Mouse (Mus musculus) CH12.LX (cell line): ENCODE measurements around the gene Slc17a4. TPM values are rescaled to one million over a fixed set of nuclear protein-coding genes. Genes with fewer than 3 reads are reported as not detected.

Experiments
- DNase-seq: peaks from one replicate; pipeline ENCODE4 v3.0.0-alpha.2; 2013; ENCODE audit errors: extremely low read depth
- H3K27ac ChIP-seq: 2 replicates; pipeline ENCODE4 v1.5.1; 2012; ENCODE audit warnings: low read depth, mild to moderate bottlenecking, control low read depth, moderate library complexity; ENCODE audit not compliant: insufficient read depth
- H3K27me3 ChIP-seq: replicated peaks from 2 replicates; pipeline ENCODE3; 2012; ENCODE audit warnings: inconsistent platforms
- H3K36me3 ChIP-seq, 2 experiments: replicated peaks in 1 of 2; 2 replicates each; pipeline versions ENCODE3 to v1.6.1; 2012; ENCODE audit warnings: inconsistent platforms in 1 of 2, low read length in 1 of 2, mild to moderate bottlenecking in 1 of 2, mixed read lengths in 1 of 2, moderate library complexity in 1 of 2; ENCODE audit not compliant: control insufficient read depth in 1 of 2, insufficient read depth in 1 of 2
- H3K4me1 ChIP-seq, 2 experiments: 2 replicates each; pipeline ENCODE4 v1.6.1; 2012; ENCODE audit warnings: inconsistent platforms in 1 of 2, moderate library complexity in 1 of 2; ENCODE audit not compliant: insufficient read depth in 2 of 2, control insufficient read depth in 1 of 2
- H3K4me2 ChIP-seq: 2 replicates; pipeline ENCODE4 v1.6.1; 2012; ENCODE audit warnings: low read depth, mild to moderate bottlenecking, control low read depth; ENCODE audit not compliant: poor library complexity, insufficient read depth, severe bottlenecking
- H3K4me3 ChIP-seq, 3 experiments: fragments of 150-350 bp in 1 of 3; sonication (generic) in 1 of 3; replicated peaks in 1 of 3; 2 replicates each; pipeline versions ENCODE3 to v1.5.1; 2011 to 2012; ENCODE audit warnings: low read depth in 2 of 3, low read length in 2 of 3, mild to moderate bottlenecking in 2 of 3, moderate library complexity in 2 of 3, control low read depth in 1 of 3, improper control_type of control experiment in 1 of 3, inconsistent platforms in 1 of 3, mixed read lengths in 1 of 3; ENCODE audit not compliant: poor library complexity in 1 of 3
- H3K79me2 ChIP-seq: replicated peaks from 2 replicates; pipeline ENCODE4 v1.6.1; 2012; ENCODE audit warnings: mild to moderate bottlenecking, moderate library complexity; ENCODE audit not compliant: control insufficient read depth, poor library complexity, insufficient read depth, severe bottlenecking; ENCODE audit errors: extremely low read depth
- H3K9ac ChIP-seq: 2 replicates; pipeline ENCODE4 v1.6.1; 2012; ENCODE audit warnings: low read depth, mild to moderate bottlenecking, control low read depth, moderate library complexity; ENCODE audit not compliant: insufficient read depth
- H3K9me3 ChIP-seq: replicated peaks from 2 replicates; pipeline ENCODE3; 2012; ENCODE audit warnings: low read length, inconsistent platforms, mixed read lengths
- CHD1 ChIP-seq: IDR thresholded peaks from 2 replicates; pipeline ENCODE4 v1.6.1; 2012; ENCODE audit warnings: low read depth, low read length, improper control_type of control experiment, inconsistent platforms
- CHD2 ChIP-seq: IDR thresholded peaks from 2 replicates; pipeline ENCODE4 v1.6.1; 2011; ENCODE audit warnings: low read length, improper control_type of control experiment
- CTCF ChIP-seq, 2 experiments: IDR thresholded peaks in 1 of 2; conservative IDR thresholded peaks in 1 of 2; 2 replicates each; pipeline ENCODE4 v1.5.1; 2011 to 2012; ENCODE audit warnings: low read depth in 2 of 2, low read length in 2 of 2, improper control_type of control experiment in 1 of 2, inconsistent platforms in 1 of 2, mild to moderate bottlenecking in 1 of 2, moderate library complexity in 1 of 2
- E2F4 ChIP-seq: IDR thresholded peaks from 2 replicates; pipeline ENCODE4 v1.6.1; 2011; ENCODE audit warnings: low read depth, low read length, improper control_type of control experiment; ENCODE audit not compliant: insufficient replicate concordance
- ELF1 ChIP-seq: IDR thresholded peaks from 2 replicates; pipeline ENCODE4 v1.6.1; 2014; ENCODE audit warnings: low read depth, mild to moderate bottlenecking, inconsistent platforms, low read length, improper control_type of control experiment
- HCFC1 ChIP-seq: IDR thresholded peaks from 2 replicates; pipeline ENCODE4 v1.6.1; 2012; ENCODE audit warnings: low read depth, mild to moderate bottlenecking, inconsistent platforms, low read length, improper control_type of control experiment
- MAFK ChIP-seq: IDR thresholded peaks from 2 replicates; pipeline ENCODE4 v1.6.1; 2011; ENCODE audit warnings: low read length, improper control_type of control experiment; ENCODE audit not compliant: insufficient replicate concordance
- MAZ ChIP-seq: IDR thresholded peaks from 2 replicates; pipeline ENCODE4 v1.6.1; 2012; ENCODE audit warnings: low read depth, mild to moderate bottlenecking, inconsistent platforms, low read length, improper control_type of control experiment, moderate library complexity
- MEF2A ChIP-seq: IDR thresholded peaks from 2 replicates; pipeline ENCODE4 v1.6.1; 2014; ENCODE audit warnings: low read depth, mild to moderate bottlenecking, inconsistent platforms, low read length, improper control_type of control experiment, borderline replicate concordance
- NELFE ChIP-seq: IDR thresholded peaks from 2 replicates; pipeline ENCODE4 v1.6.1; 2011; ENCODE audit warnings: low read depth, low read length, improper control_type of control experiment
- POLR2A ChIP-seq: IDR thresholded peaks from 2 replicates; pipeline ENCODE4 v1.6.1; 2011; ENCODE audit warnings: low read depth, mild to moderate bottlenecking, improper control_type of control experiment, low read length
- RCOR1 ChIP-seq: conservative IDR thresholded peaks from 2 replicates; pipeline ENCODE4 v1.6.1; 2012; ENCODE audit warnings: low read depth, mild to moderate bottlenecking, inconsistent platforms, low read length, improper control_type of control experiment
- SIN3A ChIP-seq: IDR thresholded peaks from 2 replicates; pipeline ENCODE4 v1.6.1; 2012; ENCODE audit warnings: low read length, improper control_type of control experiment, inconsistent platforms
- SMC3 ChIP-seq: IDR thresholded peaks from 2 replicates; pipeline ENCODE4 v1.6.1; 2011; ENCODE audit warnings: low read depth, low read length, improper control_type of control experiment
- USF2 ChIP-seq: conservative IDR thresholded peaks from 2 replicates; pipeline ENCODE4 v1.6.1; 2011; ENCODE audit warnings: low read depth, low read length, improper control_type of control experiment
- dilution Hi-C: fragments of 300-500 bp; cut with MboI; formaldehyde crosslinking; loops from 2 replicates; pipeline ENCODE4 v1.14.3; 2020; ENCODE audit warnings: low sequenced_read_pairs; ENCODE audit not compliant: extremely low pct_unique_long_range_greater_than_20kb, extremely low pct_ligation_motif_present
- in situ Hi-C: fragments of 300-500 bp; cut with MboI; formaldehyde crosslinking; loops from 3 replicates; pipeline ENCODE4 v1.14.3; 2019; ENCODE audit warnings: low sequenced_read_pairs, low pct_ligation_motif_present, low pct_unique_long_range_greater_than_20kb, mixed read lengths
- polyA plus RNA-seq: library from polyadenylated mRNA; unstranded; fragments of >175 nt; gene quantifications from 2 replicates; pipeline ENCODE4 v1.2.1, GENCODE M21; 2012; ENCODE audit warnings: low read depth; ENCODE audit not compliant: insufficient read length
- total RNA-seq, 2 experiments: library from RNA; depleted of rRNA; stranded (reverse); fragments of 300-350 nt in 1 of 2; fragments of >200 nt in 1 of 2; gene quantifications; 2 replicates each; pipeline ENCODE4 v1.2.3; 2012 to 2014

The Slc17a4 gene
- total and polyA plus RNA-seq, 3 experiments, result 0.08 to 0.37 (median 0.35) TPM

- H3K4me1 ChIP-seq, result peaks cover 0 to 10% of the 10 kb centered on the region in 2 experiments; a peak in 1 of 4 replicates
- H3K79me2 ChIP-seq, result no peaks in the 10 kb centered on the region
- TF ChIP-seq E2F4 (no peak), NELFE (no peak), MAZ (no peak), RCOR1 (no peak), CHD1 (no peak), ELF1 (no peak)
- H3K9ac ChIP-seq, result no peak overlapping the region
- no peak overlapping the region for H3K4me3 ChIP-seq
- H3K27ac ChIP-seq, result no peak overlapping the region
- no peaks in the 10 kb centered on the region for H3K27me3 ChIP-seq
- H3K36me3 ChIP-seq, result no peaks in the 10 kb centered on the region
- no peaks in the 10 kb centered on the region for H3K9me3 ChIP-seq
- no peak overlapping the region for H3K4me2 ChIP-seq
- no peak for DNase-seq
- in situ Hi-C loops, result no loop called here
- dilution Hi-C loops, result no loop called here
Measured at GRCm38 (mm10) chr13:23938699-23939098, 23.9 kb upstream of the Slc17a4 start.

DNA sequence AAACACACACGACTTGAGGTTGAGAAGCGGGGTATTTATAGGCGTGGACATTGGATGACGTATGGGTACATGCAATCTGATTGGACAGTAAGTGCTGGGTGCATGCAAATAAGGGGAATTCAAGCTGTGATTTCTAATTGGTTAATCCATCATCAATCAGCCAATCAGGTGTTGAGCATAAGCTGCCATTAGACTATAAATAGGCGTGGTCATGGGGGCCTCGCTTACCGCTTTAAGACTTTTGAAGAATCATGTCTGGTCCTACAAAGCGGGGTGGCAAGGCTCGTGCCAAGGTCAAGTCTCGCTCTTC is 19.4 kb upstream of the Slc17a4 start, which contains the start of gene Hist1h2aa:
TSS of gene Hist1h2aa (plus strand) at position 252 of the 310 bp plus-strand sequence.
- no peak within 1 kb of the TSS for H3K27ac ChIP-seq
- H3K4me1 ChIP-seq, result peaks cover 0 to 11% of the 10 kb centered on the region in 2 experiments; a peak in 3 of 4 replicates
- H3K4me3 ChIP-seq, result no peak within 1 kb of the TSS
- in situ Hi-C loops (no loop called here), dilution Hi-C loops (no loop called here)
- H3K9ac ChIP-seq, result no peak within 1 kb of the TSS
- H3K4me2 ChIP-seq, result no peak within 1 kb of the TSS
- H3K79me2 ChIP-seq, result no peaks in the 10 kb centered on the region
- no peaks in the 10 kb centered on the region for H3K9me3 ChIP-seq
- TF ChIP-seq SMC3, result no peak
- TF ChIP-seq CTCF (conservative IDR thresholded peaks at IDR 0.05 in 1 of 2, IDR thresholded peaks at IDR 0.05 in 1 of 2; ENCODE audit: low read depth in 2 of 2, low read length in 2 of 2), result no peak
- no peak for TF ChIP-seq POLR2A
- TF ChIP-seq HCFC1, result no peak
- no peak for TF ChIP-seq MAFK
- no peak for TF ChIP-seq SIN3A
- TF ChIP-seq MEF2A, result no peak
- no peak for TF ChIP-seq RCOR1
- TF ChIP-seq CHD2, result no peak
- no peak for TF ChIP-seq USF2
- H3K36me3 ChIP-seq, result no peaks in the 10 kb centered on the region
- no peaks in the 10 kb centered on the region for H3K27me3 ChIP-seq
- no peak for DNase-seq
